Mouse (Mus musculus) regulatory T cell (primary cell): Measurements from ENCODE around the gene Ppp1r18.

ENCODE experiments used
- in situ Hi-C: fragments of 300-600 bp; cut with MboI, MseI; formaldehyde crosslinking; loops from one replicate; pipeline ENCODE4 v1.15.1; 2025; ENCODE audit warnings: high pct_unique_total_duplicates

The Ppp1r18 gene

DNA sequence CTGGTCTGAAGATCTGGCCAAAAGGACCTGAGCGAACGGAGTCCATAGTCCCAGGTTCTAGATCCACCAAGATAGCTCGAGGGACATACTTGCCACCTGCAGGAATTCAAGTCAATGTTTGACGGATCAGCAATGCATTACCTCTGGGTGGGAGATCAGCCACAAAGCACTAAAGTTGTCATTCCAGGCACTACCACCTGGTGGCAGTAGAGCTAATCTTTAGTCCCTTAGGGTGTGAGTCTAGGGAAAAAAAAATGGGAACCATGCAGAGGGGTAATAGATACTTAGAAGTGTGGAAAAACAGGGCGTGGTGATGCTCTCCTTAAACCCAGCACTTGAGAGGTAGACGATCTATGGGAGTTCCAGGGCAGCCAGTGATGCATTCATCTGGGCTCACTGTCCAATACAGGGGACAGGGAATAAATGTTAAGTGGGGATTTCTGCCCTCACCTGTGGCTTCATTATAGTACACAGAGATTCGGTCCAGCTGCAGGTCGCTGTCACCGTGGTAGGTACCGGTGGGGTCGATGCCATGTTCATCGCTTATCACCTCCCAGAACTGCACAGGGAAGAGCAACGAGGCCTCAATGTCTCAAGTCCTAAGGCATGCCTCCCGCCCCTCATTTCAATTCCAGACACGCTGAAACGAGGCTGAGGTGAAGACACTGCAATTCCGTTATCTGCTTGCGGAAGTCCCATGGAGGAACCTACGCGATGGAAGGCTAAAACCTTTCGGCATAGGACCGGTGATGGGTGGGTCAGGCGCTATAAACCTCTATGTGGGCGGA, 29.0 kb upstream of the Ppp1r18 start:
- in situ Hi-C loops = loop anchor here (5.0 kb wide), 3 partner anchors 36 to 286 kb away; partner anchors contain the start of gene Gm19684

DNA sequence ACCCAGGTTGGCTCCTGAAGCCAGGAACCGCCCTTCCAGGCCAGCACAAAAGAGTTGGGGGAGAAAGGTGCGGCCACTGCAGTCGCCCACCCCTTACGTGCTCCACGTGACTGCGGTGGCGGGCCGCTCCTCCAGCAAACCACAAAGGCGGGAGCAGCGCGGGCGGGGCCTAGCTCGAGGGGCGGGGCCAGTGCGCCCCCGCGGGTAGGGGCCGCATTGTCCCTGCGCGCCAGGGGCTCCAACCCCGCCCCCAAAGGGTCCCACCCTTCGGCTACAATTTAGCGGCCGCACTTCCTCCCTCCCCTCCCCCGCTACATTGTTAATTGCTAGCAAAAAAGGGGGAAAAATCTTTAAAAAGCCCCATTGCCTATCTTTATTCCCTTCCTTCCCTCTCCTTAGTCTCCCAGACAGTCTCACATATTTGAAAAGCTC, 28.4 kb upstream of the Ppp1r18 start:
- in situ Hi-C loops = loop anchor here (5.0 kb wide), 3 partner anchors 35 to 285 kb away; partner anchors contain the start of gene Gm19684

DNA sequence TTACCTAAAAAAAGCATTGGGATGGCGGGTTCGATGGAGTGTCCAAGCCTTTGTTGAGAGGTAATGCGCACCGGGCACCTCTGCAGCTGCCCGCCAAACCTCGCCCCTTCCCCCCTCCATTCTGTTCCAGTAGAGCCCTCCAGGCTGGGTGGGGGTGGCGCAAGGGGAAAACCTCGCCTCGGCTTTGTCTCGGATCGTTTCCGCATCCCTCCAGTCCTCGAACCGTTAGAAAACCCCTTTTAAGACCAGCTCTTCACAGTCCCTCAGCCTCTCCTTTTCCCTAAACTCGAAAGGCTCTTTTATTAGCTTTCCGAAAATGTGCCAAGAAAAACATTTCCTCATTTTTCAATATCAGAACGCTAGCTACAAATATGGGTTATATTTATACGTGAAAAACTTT, 27.9 kb upstream of the Ppp1r18 start:
- in situ Hi-C loops = loop anchor here (5.0 kb wide), 3 partner anchors 35 to 285 kb away; partner anchors contain the start of gene Gm19684

DNA sequence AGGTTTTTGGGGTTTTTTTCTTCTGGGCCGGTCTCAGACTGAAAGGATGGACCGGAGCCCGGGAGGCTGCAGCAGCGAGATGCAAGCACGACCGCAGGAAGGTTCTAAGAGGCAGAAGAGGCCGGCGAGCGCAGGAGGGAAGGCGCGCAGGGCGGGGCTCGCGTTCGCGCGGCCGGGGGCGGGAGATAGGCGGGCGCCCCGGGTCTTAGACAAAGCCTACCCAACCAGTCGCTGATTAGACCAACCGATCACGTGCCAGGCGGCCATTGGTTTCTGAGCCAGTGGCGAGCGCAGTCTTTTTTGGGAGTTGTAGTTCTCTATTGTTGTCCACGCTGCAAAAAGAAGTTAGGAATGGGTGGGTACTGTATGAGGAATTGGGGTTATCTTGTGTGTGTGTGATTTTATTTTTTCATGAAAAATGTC, 27.3 kb upstream of the Ppp1r18 start, which contains the start of gene Tubb5:
Gene Tubb5 (minus strand): TSS at position 185 of the 423 bp plus-strand sequence.
- in situ Hi-C loops = loop anchor here (5.0 kb wide), 3 partner anchors 34 to 284 kb away; partner anchors contain the start of gene Gm19684

DNA sequence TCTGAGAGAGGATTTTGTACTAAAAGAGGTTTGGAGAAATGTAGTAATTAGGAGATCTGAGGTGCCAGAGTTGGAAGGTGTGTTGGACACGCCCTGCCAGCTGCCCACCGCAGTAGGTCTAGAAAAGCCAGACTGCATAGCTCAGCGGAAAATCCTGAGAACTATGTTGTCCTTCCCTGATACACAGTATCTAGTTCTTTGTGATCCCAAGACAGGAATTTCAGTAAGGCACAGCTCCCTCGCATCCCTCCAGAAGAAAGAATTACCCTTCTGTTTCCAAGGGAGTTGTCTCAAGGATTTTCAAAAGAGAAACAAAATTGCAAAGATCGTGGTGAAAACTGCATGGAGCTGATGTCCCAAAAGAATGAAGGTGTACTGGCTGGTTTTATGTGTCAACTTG, 26.8 kb upstream of the Ppp1r18 start:
- in situ Hi-C loops = loop anchor here (5.0 kb wide), 3 partner anchors 34 to 284 kb away; partner anchors contain the start of gene Gm19684

DNA sequence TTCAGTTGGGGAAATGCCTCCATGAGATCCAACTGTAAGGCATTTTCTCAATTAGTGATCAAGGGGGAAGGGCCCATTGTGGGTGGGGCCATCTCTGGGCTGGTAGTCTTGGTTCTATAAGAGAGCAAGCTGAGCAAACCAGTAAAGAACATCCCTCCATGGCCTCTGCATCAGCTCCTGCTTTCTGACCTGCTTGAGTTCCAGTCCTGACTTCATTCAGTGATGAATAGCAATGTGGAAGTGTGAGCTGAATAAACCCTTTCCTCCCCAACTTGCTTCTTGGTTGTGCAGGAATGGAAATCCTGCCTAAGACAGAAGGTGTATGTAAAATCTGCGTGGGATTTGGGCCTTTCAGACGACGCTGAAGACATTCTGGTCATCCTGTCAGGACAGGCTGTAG, 26.4 kb upstream of the Ppp1r18 start:
- in situ Hi-C loops = loop anchor here (5.0 kb wide), 3 partner anchors 33 to 283 kb away; partner anchors contain the start of gene Gm19684

DNA sequence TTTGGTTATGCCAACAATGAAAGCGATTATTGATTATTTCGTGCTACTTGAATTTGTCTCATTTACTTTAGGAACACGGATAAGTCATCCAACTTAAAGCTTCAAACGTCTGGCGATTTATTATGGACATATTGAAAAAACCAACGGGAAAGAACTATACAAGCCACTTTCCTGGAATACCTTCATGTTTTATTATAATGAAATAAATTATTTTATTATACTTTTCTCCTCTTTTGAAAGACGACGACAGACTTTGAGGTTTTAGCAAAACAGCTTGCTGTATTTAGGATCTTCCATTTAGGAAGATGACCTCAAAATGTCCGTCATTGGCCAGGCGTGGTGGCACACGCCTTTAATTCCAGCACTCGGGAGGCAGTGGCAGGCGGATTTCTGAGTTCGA, 24.8 kb upstream of the Ppp1r18 start:
- in situ Hi-C loops = no loop called here

DNA sequence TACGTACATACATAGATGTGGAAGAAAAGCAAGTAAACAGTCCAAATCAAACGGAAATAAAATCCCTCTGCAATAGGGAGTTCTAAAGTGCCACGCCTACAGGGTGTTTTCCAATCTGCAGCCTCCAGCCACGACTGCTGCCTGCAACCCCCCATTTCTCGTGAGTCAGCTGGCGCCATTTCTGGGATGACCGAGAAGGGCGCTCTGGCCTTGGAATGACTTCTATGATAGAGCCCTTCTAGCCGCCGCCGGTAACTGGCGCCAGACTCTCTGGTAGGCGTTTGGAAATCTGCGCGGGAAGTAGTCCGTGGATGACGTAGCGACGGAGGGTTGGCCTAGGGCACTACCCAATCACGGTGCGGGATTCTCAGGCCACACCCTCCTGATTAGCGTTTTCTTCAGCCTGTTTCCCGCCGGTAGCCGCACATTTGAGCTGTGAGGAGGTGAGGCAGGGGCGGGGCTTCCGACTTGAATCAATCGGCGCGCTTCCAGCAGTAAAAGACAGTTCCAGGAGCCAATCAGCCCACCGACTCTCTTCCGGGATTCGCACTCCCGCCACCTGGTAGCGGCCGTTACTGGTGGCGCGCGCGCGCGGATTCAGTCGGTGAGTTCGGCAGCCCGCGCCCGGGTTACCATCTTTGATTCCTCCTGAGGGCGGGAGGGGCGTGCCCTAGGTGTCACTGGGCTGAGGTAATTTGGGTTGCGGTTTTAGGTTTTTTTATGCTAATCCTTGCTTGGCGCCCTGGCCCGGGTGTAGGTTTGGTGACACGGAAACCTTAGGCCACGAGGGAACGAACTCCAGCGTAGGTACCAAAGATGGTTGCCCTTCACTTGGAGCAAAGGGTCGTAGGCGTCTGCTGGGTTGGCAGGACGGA, 24.1 kb upstream of the Ppp1r18 start, which contains the start of gene Mdc1:
Gene Mdc1 (plus strand): TSS at position 440 of the 875 bp plus-strand sequence.
- in situ Hi-C loops = no loop called here

DNA sequence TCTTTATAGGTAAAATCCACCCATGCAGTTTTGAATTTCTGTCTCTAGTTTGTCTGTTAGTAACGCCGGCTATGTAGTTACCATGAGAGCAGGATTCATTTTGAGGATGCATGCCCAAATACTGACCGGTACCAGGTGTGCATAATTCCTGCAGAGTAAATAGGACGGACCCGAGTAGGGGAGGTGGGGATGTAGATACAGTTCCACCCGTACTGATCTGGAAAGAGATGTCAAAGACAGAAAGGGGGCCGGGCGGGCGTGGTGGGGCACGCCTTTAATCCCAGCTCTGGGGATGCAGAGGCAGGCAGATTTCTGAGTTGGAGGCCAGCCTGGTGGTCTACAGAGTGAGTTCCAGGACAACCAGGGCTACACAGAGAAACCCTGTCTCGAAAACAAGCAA, 23.4 kb upstream of the Ppp1r18 start:
- in situ Hi-C loops = no loop called here

DNA sequence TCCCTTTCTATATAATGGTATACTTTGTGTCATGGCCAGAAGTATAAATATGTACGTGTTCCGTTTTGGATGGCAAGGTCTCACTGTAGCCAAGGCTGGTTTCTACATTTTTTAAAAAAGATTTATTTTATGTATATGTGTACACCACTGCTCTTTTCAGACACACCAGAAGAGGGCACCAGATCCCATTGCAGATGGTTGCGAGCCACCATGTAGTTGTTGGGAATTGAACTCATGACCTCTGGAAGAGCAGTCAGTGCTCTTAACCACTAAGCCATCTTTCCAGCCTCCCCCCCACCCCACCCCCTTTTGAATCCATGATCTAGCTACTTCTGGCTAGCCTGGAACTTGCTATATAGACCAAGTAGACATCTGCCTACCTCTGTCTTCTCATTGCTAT, 21.9 kb upstream of the Ppp1r18 start:
- in situ Hi-C loops = no loop called here

DNA sequence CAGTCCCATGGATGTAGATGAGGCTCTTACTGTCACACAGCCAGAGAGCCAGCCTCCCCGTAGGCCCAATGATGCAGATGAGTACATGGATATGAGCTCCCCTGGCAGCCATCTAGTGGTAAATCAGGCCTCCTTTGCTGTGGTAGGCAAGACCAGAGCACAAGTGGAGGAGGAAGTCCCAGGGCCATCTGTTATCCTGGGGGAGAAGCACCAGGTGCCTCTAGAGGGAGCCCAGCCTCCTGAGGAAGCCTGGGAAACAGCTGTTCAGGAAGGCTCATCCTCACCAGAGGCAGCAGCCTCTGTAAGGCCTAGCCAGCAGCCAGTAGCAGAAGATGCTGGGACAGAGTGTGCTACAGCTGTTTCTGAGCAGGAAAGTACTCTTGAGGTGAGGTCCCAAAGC, 17.3 kb upstream of the Ppp1r18 start:
- in situ Hi-C loops = no loop called here

DNA sequence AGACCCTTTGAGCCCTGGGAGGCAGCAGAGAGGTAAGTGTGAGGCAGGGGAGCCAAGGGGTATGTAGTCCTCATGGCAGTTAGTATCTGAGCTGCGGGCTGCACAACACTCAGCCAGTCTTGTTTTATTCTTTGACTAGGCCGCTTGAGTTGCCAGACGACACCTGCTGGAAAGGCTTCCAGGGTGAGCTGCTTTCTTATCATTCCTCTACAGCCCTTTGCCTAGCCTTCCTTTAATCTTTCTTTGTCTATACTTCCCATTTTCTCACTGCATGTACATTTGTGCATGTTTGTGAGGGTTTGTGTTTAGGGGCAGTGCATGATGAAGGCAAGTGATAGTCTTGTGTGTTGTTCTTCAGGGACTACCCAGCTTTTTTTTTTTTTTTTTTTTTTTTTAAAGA, 14.4 kb upstream of the Ppp1r18 start:
- in situ Hi-C loops = no loop called here

DNA sequence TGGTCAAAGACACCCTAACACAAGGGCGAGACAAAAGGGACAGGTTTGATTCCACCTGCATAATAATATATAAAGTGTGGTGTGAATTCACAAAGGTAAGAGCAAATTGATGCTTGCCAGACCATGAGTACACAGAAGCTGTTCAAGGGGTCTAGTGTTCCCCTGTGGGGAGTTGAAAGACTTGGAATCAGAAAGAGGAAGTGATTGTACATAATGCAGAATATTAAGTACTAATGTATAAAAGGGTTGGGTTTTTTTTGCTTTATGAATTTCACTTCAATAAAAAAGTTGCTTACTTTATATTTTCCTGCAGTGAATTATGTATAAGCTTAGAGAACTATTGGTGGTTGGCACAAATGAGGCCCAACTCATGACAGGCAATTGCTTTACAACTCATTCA, 6.0 kb upstream of the Ppp1r18 start:
- in situ Hi-C loops = no loop called here

DNA sequence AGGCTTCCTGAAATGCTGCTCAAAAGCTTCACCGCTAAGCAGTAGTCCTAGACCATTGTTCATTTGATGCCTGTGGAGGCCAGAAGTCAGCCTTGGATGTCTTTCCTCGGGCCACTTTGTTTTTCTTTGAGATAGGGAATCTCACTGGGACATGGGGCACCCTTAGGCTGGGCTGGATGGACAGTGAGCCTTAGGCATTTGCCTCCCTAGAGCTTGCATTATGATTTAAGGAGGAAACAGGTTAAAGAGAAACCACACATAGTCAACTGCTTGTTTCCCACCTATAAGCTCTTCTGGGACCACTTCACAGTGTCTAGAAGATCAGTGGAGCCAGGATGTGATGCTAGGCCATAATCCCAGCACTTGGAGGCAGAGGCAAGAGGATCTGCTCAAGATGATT, 5.6 kb upstream of the Ppp1r18 start:
- in situ Hi-C loops = no loop called here

DNA sequence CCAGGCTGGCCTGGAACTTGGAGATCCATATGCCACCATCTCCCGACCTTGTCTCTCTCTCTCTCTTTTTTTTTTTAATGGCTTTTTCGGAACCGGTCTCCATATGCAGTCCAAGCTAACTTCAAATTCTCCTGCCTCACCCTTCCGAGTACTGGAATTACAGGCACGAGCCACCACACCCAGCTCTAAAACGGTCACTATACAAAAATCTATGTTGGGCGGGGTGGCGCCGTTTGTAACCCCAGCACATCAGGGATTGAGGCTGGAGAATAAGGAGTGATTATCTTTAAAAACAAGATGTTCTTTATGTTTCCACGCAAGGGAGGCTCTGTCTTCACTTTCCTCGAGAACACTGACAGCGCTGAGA, 4.6 kb upstream of the Ppp1r18 start:
- in situ Hi-C loops = no loop called here

DNA sequence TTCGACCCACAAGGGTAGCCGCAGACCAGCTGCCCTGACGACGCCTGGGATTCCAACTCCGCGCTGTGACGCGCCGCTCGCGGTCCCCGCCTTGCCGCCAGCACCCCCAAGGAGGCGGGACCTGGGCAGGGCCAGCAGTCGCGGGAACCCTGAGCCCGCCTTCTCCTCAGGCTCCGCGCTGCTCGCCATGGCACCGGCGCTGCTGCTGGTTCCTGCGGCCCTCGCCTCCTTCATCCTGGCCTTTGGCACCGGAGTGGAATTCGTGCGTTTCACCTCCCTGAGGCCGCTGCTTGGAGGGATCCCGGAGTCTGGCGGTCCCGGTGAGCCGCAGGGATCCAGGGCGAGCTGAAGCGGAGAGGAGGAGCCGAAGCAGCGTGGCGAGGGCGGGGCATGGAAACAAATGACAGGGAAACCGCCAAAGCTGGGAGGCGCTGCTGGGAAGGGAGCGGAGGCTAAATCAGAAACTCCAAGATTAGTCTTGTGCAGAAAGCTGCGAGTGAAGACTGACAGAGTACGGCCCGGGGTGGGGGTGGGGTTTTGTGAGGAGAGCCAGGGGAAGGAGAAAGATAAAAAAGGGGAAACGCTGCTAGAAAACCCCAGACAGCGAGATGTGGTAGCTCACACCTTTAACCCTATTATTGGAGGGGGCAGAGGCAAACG, 4.1 kb upstream of the Ppp1r18 start, which contains the start of gene Nrm:
Gene Nrm (plus strand): TSS at position 121 of the 660 bp plus-strand sequence.
- in situ Hi-C loops = no loop called here

DNA sequence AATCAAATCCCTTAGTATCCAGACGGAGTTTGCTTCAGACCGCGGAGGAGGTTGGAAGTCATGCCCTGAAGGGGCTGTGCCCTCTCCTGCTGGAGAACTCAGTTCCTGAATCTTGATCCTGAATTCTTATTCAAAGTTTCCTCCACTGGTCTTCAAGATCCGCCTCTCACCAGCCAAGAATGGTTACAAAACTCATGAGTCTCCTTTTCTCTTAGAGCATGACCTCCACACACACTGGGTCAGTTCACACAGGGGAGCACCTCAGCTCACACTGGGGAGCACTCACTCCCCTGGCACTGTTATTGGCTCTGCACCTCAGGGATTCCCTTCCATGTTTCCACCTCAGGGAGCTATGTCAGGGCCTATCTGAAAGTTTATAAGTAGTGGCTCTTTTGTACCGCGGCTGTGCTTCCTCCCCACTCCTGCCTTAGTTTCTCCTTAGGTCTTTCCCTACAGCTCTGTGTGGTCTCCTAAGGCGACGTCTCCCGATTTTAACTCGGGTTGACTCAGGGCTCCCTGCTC, 500 bp upstream of the Ppp1r18 start:
- in situ Hi-C loops = loop anchor here (5.0 kb wide), 2 partner anchors 42 to 102 kb away; partner anchors contain the start of gene Abcf1

DNA sequence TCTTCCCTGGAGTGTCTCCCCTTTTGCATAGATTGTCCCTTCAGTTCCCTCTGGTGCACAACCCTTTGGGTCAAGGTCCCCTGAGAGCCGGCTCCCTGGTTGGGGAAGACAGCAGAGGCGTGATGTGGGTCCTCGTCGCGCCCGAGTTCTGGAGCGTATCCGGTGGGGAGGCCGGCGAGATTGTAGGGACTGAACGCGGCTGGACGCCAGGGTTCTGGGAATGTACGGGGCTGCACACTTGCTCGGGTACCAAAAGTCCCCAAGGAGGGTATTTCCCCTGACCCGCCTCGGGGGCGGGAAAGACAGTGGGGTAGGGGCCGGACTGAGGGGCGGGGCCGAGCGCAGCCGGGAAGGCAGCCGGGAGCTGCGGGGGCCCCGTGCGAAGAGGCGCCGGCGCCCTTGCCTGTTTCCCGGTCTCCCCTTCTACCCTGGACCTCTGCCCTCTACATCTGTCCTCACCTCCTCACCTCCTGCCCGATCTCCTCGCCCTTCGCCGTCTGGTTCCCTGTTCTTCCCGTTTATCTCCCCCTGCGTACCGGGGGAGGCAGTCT, 963 bp downstream of the Ppp1r18 start:
- in situ Hi-C loops = loop anchor here (5.0 kb wide), 2 partner anchors 41 to 101 kb away; partner anchors contain the start of gene Abcf1

DNA sequence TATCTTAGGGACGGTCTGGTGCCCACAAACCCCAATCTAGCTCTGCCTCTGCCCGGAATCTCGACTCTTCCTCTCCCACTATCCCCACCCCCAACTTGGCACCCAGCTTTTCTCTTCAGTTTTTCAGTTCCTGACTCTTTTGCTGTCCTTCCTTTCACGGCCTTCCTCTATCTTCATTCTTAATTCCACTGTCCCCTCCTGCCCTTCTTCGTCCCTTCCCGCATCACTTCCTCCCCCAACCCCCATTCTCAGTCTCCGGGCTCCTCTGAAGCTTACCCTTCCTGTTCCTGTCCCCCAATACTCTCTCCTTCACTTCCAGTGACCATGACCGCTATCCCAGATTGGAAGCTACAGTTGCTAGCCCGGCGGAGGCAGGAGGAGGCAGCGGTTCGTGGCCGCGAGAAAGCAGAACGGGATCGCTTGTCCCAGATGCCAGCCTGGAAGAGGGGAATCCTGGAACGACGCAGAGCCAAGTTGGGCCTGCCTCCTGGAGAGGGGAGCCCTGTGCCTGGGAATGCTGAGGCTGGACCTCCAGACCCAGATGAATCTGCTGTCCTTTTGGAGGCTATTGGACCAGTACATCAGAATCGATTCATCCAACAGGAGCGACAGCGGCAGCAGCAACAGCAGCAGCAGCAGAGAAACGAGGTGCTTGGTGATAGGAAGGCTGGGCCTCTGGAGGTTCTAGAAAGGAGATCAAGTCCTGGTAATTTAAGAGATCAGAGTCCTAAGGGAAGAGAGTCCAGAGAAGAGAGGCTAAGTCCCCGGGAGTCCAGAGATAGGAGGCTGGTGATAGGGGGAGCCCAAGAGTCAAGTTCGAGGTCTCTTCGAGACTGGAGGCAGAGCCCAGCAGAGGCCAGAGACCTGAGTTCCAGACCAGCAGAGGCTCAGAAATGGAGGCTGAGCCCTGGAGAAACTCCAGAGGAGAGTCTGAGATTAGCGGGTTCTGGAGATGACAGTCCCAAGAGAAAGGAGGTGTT, 1.8 kb downstream of the Ppp1r18 start:
- in situ Hi-C loops = loop anchor here (5.0 kb wide), 2 partner anchors 40 to 100 kb away; partner anchors contain the start of gene Abcf1
